18 mouse cellular contexts compared by ENCODE assay signal in genomic region chr1:96346465-96347002, GRCm38 (mm10).
DNase-seq lines count a peak whose midpoint lies in the region; ATAC-seq and TF ChIP-seq lines count a peak whose summit lies in the region.
"Had no signal": no experiment of that assay in that cellular context is flagged by ENCODE, and none has a peak within 500 bp of the region (broad histone marks: within the 10 kb centered on the region; RNA-seq: fewer than 3 reads in every experiment).

No protein-coding gene starts in this region.

- no peaks in the 10 kb centered on the region for H3K36me3 ChIP-seq in forebrain, embryonic 11.5 days (ENCODE audit: control insufficient read depth, insufficient read depth, low read length)
- no peaks in the 10 kb centered on the region for H3K36me3 ChIP-seq in forebrain, embryonic 10.5 days (replicated peaks)
- no peaks in the 10 kb centered on the region for H3K36me3 ChIP-seq in forebrain, embryonic 13.5 days (ENCODE audit: poor library complexity, severe bottlenecking)
- no peaks in the 10 kb centered on the region for H3K36me3 ChIP-seq in hindbrain, embryonic 15.5 days
- H3K36me3 ChIP-seq in midbrain, postnatal 0 days (ENCODE audit: insufficient read depth, low read length), result no peaks in the 10 kb centered on the region
- H3K36me3 ChIP-seq: heart, embryonic 12.5 days; intestine, embryonic 15.5 days; limb, embryonic 10.5 days; liver, embryonic 12.5 days had no signal

- peak; percentile 81 for ATAC-seq in forebrain, embryonic 11.5 days (replicated peaks; ENCODE audit: low FRiP score)
- ATAC-seq in forebrain, embryonic 13.5 days, result peak; percentile 96
- peak; percentile 48; the same call in 1 of the 2 replicates for ATAC-seq in hindbrain, embryonic 15.5 days (ENCODE audit: low FRiP score, low read depth)
- ATAC-seq in midbrain, postnatal 0 days (ENCODE audit: low FRiP score), result no peak
- ATAC-seq: intestine, embryonic 15.5 days; liver, embryonic 12.5 days had no signal

- H3K4me3 ChIP-seq in forebrain, embryonic 11.5 days (ENCODE audit: low read depth, low read length), result no peak overlapping the region
- H3K4me3 ChIP-seq in forebrain, embryonic 10.5 days, result no peak overlapping the region
- no peak overlapping the region for H3K4me3 ChIP-seq in forebrain, embryonic 13.5 days
- no peak overlapping the region for H3K4me3 ChIP-seq in hindbrain, embryonic 15.5 days
- no peak overlapping the region for H3K4me3 ChIP-seq in midbrain, postnatal 0 days (ENCODE audit: low read depth, low read length)
- H3K4me3 ChIP-seq: heart, embryonic 12.5 days; intestine, embryonic 15.5 days; limb, embryonic 10.5 days; liver, embryonic 12.5 days; megakaryocyte, embryonic 14.5 days had no signal

- H3K27me3 ChIP-seq in forebrain, embryonic 11.5 days (ENCODE audit: control insufficient read depth, insufficient read depth, low read length), result no peaks in the 10 kb centered on the region
- no peaks in the 10 kb centered on the region for H3K27me3 ChIP-seq in forebrain, embryonic 10.5 days (ENCODE audit: poor library complexity, severe bottlenecking)
- H3K27me3 ChIP-seq in forebrain, embryonic 13.5 days, result no peaks in the 10 kb centered on the region
- no peaks in the 10 kb centered on the region for H3K27me3 ChIP-seq in hindbrain, embryonic 15.5 days
- no peaks in the 10 kb centered on the region for H3K27me3 ChIP-seq in midbrain, postnatal 0 days (ENCODE audit: insufficient read depth, low read length)
- H3K27me3 ChIP-seq: heart, embryonic 12.5 days; intestine, embryonic 15.5 days; liver, embryonic 12.5 days; megakaryocyte, embryonic 14.5 days had no signal

- H3K27ac ChIP-seq in forebrain, embryonic 11.5 days (ENCODE audit: low read depth, low read length), result no peak overlapping the region
- no peak overlapping the region for H3K27ac ChIP-seq in forebrain, embryonic 10.5 days
- H3K27ac ChIP-seq in forebrain, embryonic 13.5 days, result no peak overlapping the region
- no peak overlapping the region for H3K27ac ChIP-seq in hindbrain, embryonic 15.5 days (replicated peaks)
- no peak overlapping the region for H3K27ac ChIP-seq in midbrain, postnatal 0 days (ENCODE audit: low read depth, low read length)
- H3K27ac ChIP-seq: intestine, embryonic 15.5 days; kidney, postnatal 0 days; limb, embryonic 10.5 days; liver, embryonic 12.5 days had no signal

- H3K4me2 ChIP-seq in forebrain, embryonic 11.5 days (ENCODE audit: low read depth, low read length, severe bottlenecking), result no peak overlapping the region
- H3K4me2 ChIP-seq in forebrain, embryonic 13.5 days, result no peak overlapping the region
- H3K4me2 ChIP-seq in hindbrain, embryonic 15.5 days, result no peak overlapping the region
- H3K4me2 ChIP-seq in midbrain, postnatal 0 days (ENCODE audit: low read depth, low read length, poor library complexity, severe bottlenecking), result no peak overlapping the region
- H3K4me2 ChIP-seq: heart, embryonic 12.5 days; intestine, embryonic 15.5 days; liver, embryonic 12.5 days had no signal

- no peaks in the 10 kb centered on the region for H3K9me3 ChIP-seq in forebrain, embryonic 11.5 days (ENCODE audit: control insufficient read depth, low read length)
- H3K9me3 ChIP-seq in forebrain, embryonic 10.5 days, result no peaks in the 10 kb centered on the region
- no peaks in the 10 kb centered on the region for H3K9me3 ChIP-seq in forebrain, embryonic 13.5 days (replicated peaks)
- H3K9me3 ChIP-seq in hindbrain, embryonic 15.5 days, result no peaks in the 10 kb centered on the region
- H3K9me3 ChIP-seq in midbrain, postnatal 0 days (ENCODE audit: low read length), result no peaks in the 10 kb centered on the region
- H3K9me3 ChIP-seq: heart, embryonic 12.5 days; intestine, embryonic 15.5 days; limb, embryonic 10.5 days; liver, embryonic 12.5 days; megakaryocyte, embryonic 14.5 days had no signal

- TF ChIP-seq CTCF in midbrain, postnatal 0 days (IDR thresholded peaks at IDR 0.05), result no peak

- no peaks in the 10 kb centered on the region for H3K4me1 ChIP-seq in forebrain, embryonic 11.5 days (replicated peaks; ENCODE audit: control insufficient read depth, insufficient read depth, low read length)
- peaks cover 7% of the 10 kb centered on the region for H3K4me1 ChIP-seq in forebrain, embryonic 10.5 days
- peaks cover 5% of the 10 kb centered on the region for H3K4me1 ChIP-seq in forebrain, embryonic 13.5 days
- no peaks in the 10 kb centered on the region for H3K4me1 ChIP-seq in hindbrain, embryonic 15.5 days (replicated peaks)
- H3K4me1 ChIP-seq in midbrain, postnatal 0 days (ENCODE audit: insufficient read depth, low read length), result no peaks in the 10 kb centered on the region
- H3K4me1 ChIP-seq: heart, embryonic 12.5 days; intestine, embryonic 15.5 days; limb, embryonic 10.5 days; liver, embryonic 12.5 days; megakaryocyte, embryonic 14.5 days had no signal

- no peak for DNase-seq in forebrain, embryonic 11.5 days (ENCODE audit: low spot score)
- DNase-seq in forebrain, embryonic 10.5 days (ENCODE audit: extremely low spot score, low spot score), result no peak
- DNase-seq in midbrain, postnatal 0 days (ENCODE audit: low spot score), result peak; percentile 32
- no peak for DNase-seq in urinary bladder, postnatal 10 days (ENCODE audit: low spot score)
- no peak for DNase-seq in kidney, adult 18-20 months
- no peak for DNase-seq in kidney, adult 9 months
- DNase-seq: cerebellum, adult 11-12 months; cerebellum, postnatal 36 days; gastrocnemius, postnatal 25 days; thymus, postnatal 36 days had no signal

- 47% methylated on average over 5 of the region's 5 CpGs for WGBS in forebrain, embryonic 11.5 days
- WGBS in forebrain, embryonic 10.5 days, result 73% methylated on average over 5 of the region's 5 CpGs
- WGBS in forebrain, embryonic 13.5 days, result 21% methylated on average over 5 of the region's 5 CpGs
- 45% methylated on average over 5 of the region's 5 CpGs for WGBS in hindbrain, embryonic 15.5 days
- 50% methylated on average over 5 of the region's 5 CpGs for WGBS in midbrain, postnatal 0 days

- no peak overlapping the region for H3K9ac ChIP-seq in forebrain, embryonic 11.5 days (ENCODE audit: low read length)
- H3K9ac ChIP-seq in forebrain, embryonic 13.5 days, result no peak overlapping the region
- no peak overlapping the region for H3K9ac ChIP-seq in hindbrain, embryonic 15.5 days
- no peak overlapping the region for H3K9ac ChIP-seq in midbrain, postnatal 0 days (replicated peaks; ENCODE audit: low read length, poor library complexity, severe bottlenecking)
- H3K9ac ChIP-seq: heart, embryonic 12.5 days; intestine, embryonic 15.5 days; liver, embryonic 12.5 days had no signal
